Mouse (Mus musculus): ENCODE measurements at regions not wholly inside any gene's neighbourhood (a gene's known extent, or its start where the extent isn't known, plus 50 kb on each side); places are given as distances from the start of the nearest gene placed in this dataset.

DNA sequence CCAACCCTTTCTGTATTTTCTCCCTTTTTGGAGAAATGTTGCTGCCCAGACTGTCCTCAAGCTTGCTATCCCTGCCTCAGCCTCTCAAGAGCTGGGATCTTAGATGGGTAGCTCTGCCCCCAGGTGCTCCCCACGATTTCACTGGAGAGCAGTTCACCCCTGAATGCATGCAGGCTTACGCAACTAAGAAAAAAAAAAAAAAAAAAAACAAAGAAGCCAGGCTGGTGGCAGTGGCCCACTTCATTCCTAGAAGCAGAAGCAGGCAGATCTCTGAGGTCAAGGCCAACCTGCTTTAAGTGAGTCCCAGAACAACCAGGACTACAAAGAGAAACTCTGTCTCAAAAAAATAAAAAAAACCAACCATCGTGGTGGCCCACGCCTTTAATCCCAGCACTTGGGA, 51.2 kb upstream of the Fbxo11 start:
- no peaks in the 10 kb centered on the region for H3K27me3 ChIP-seq (ENCODE audit: control insufficient read depth, insufficient read depth, low read length)
- 87% methylated on average over 4 of the region's 4 CpGs for WGBS
- no peaks in the 10 kb centered on the region for H3K9me3 ChIP-seq (ENCODE audit: control insufficient read depth, low read length)
- H3K4me3 ChIP-seq (ENCODE audit: low read depth, low read length), result no peak overlapping the region
- H3K4me2 ChIP-seq (ENCODE audit: low read depth), result no peak overlapping the region
- no peak for ATAC-seq (ENCODE audit: insufficient read depth, low FRiP score, low TSS enrichment)
- no peak overlapping the region for H3K9ac ChIP-seq (ENCODE audit: low read length)
- no peak for DNase-seq (ENCODE audit: low spot score)
- no peaks in the 10 kb centered on the region for H3K4me1 ChIP-seq (ENCODE audit: control insufficient read depth, insufficient read depth, low read length)
- no peaks in the 10 kb centered on the region for H3K36me3 ChIP-seq (ENCODE audit: control insufficient read depth, insufficient read depth, low read length)
- no peak overlapping the region for H3K27ac ChIP-seq (ENCODE audit: low read depth, low read length)

DNA sequence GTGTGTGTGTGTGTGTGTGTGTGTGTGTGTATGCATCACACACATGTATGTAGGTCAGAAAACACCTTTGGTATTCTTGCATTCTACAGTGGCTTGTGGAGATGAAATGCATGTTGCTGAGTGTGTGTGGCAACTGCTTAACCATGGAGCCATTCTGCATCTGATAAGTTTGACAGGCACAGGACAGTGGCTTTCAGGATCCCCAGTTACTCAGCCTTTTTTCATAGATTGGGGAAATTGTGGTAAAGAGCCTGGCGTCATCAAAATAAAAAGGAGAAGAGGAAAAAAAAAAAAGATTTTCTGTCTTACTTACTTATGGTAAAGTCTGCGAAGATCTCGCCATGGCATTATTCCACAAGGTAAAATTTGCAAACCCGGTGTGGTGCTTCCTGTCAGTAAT, 53.6 kb upstream of the Fbxo11 start:
- Histone ChIP-seq H3K9me3 (ENCODE audit: control insufficient read depth, low read length) (no peaks in the 10 kb centered on the region), H3K4me2 (ENCODE audit: low read depth) (no peak overlapping the region), H3K36me3 (ENCODE audit: control insufficient read depth, insufficient read depth, low read length) (no peaks in the 10 kb centered on the region), H3K9ac (ENCODE audit: low read length) (no peak overlapping the region), H3K27me3 (ENCODE audit: control insufficient read depth, insufficient read depth, low read length) (no peaks in the 10 kb centered on the region), H3K4me1 (ENCODE audit: control insufficient read depth, insufficient read depth, low read length) (no peaks in the 10 kb centered on the region), H3K4me3 (ENCODE audit: low read depth, low read length) (no peak overlapping the region), H3K27ac (ENCODE audit: low read depth, low read length) (no peak overlapping the region)
- ATAC-seq (ENCODE audit: insufficient read depth, low FRiP score, low TSS enrichment) (no peak), DNase-seq (ENCODE audit: low spot score) (no peak)
- WGBS, result 92% methylated on average over 4 of the region's 4 CpGs

- DNase-seq (ENCODE audit: low spot score) (no peak), ATAC-seq (ENCODE audit: insufficient read depth, low FRiP score, low TSS enrichment) (no peak)
- Histone ChIP-seq H3K27me3 (ENCODE audit: control insufficient read depth, insufficient read depth, low read length) (no peaks in the 10 kb centered on the region), H3K36me3 (ENCODE audit: control insufficient read depth, insufficient read depth, low read length) (no peaks in the 10 kb centered on the region), H3K9me3 (ENCODE audit: control insufficient read depth, low read length) (no peaks in the 10 kb centered on the region), H3K9ac (ENCODE audit: low read length) (no peak overlapping the region), H3K4me2 (ENCODE audit: low read depth) (no peak overlapping the region), H3K4me3 (ENCODE audit: low read depth, low read length) (no peak overlapping the region), H3K4me1 (ENCODE audit: control insufficient read depth, insufficient read depth, low read length) (no peaks in the 10 kb centered on the region), H3K27ac (ENCODE audit: low read depth, low read length) (no peak overlapping the region)
- WGBS, result 92% methylated on average over 3 of the region's 3 CpGs
Measured at GRCm38 (mm10) chr17:88123711-88124110, 58.6 kb upstream of the Fbxo11 start.

DNA sequence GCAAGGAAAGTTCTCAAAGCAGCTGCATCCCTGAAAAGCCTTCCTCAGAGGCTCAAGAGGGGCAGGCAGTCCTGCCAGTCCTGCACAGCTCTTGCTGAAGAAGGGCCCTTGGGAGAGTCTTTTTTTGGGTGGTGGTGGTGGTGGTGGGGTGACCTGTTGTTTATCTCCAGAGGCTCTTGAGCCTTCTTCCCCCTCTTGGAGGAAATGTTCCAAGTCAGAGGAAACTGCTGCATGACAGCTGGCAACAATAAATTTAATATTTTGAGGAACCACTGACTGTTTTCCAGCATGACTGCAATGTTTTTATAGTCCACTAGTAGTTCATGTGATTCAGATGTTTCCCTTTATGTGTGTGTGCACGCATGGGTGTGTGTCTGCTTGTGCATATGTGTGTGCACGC, 62.0 kb upstream of the Fbxo11 start:
- H3K27ac ChIP-seq (ENCODE audit: low read depth, low read length), result no peak overlapping the region
- H3K4me3 ChIP-seq (ENCODE audit: low read depth, low read length), result no peak overlapping the region
- H3K27me3 ChIP-seq (ENCODE audit: control insufficient read depth, insufficient read depth, low read length), result no peaks in the 10 kb centered on the region
- ATAC-seq (ENCODE audit: insufficient read depth, low FRiP score, low TSS enrichment), result no peak
- H3K4me2 ChIP-seq (ENCODE audit: low read depth), result no peak overlapping the region
- WGBS, result 97% methylated on average over 2 of the region's 2 CpGs
- no peak overlapping the region for H3K9ac ChIP-seq (ENCODE audit: low read length)
- H3K9me3 ChIP-seq (ENCODE audit: control insufficient read depth, low read length), result no peaks in the 10 kb centered on the region
- H3K4me1 ChIP-seq (ENCODE audit: control insufficient read depth, insufficient read depth, low read length), result no peaks in the 10 kb centered on the region
- no peaks in the 10 kb centered on the region for H3K36me3 ChIP-seq (ENCODE audit: control insufficient read depth, insufficient read depth, low read length)
- DNase-seq (ENCODE audit: low spot score), result no peak

DNA sequence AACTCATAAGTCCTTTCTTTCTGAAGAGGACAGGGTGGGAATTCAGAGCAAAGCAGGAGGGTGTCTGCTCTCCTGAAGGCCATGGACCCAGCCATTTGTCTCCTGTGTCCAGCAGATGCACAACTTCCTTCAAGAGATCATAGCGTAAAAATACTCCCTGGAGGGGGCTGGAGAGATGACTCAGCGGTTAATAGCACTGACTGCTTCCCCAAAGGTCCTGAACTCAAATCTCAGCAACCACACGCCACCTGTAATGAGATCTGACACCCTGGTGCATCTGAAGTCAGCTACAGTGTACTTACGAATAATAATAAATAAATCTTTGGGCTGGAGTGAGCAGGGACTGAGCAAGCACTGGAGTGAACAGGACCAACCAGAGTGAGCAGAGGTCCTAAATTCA, 66.2 kb upstream of the Fbxo11 start:
- no peaks in the 10 kb centered on the region for H3K4me1 ChIP-seq (ENCODE audit: control insufficient read depth, insufficient read depth, low read length)
- no peak overlapping the region for H3K4me3 ChIP-seq (ENCODE audit: low read depth, low read length)
- no peak for ATAC-seq (ENCODE audit: insufficient read depth, low FRiP score, low TSS enrichment)
- H3K9ac ChIP-seq (ENCODE audit: low read length), result no peak overlapping the region
- H3K36me3 ChIP-seq (ENCODE audit: control insufficient read depth, insufficient read depth, low read length), result no peaks in the 10 kb centered on the region
- H3K27ac ChIP-seq (ENCODE audit: low read depth, low read length), result no peak overlapping the region
- DNase-seq (ENCODE audit: low spot score), result no peak
- no peaks in the 10 kb centered on the region for H3K9me3 ChIP-seq (ENCODE audit: control insufficient read depth, low read length)
- 66% methylated on average over 4 of the region's 4 CpGs for WGBS
- H3K27me3 ChIP-seq (ENCODE audit: control insufficient read depth, insufficient read depth, low read length), result no peaks in the 10 kb centered on the region
- no peak overlapping the region for H3K4me2 ChIP-seq (ENCODE audit: low read depth)

GRCm38 (mm10) chr17:88131980-88132379, 66.9 kb upstream of the Fbxo11 start:
- Histone ChIP-seq H3K4me1 (ENCODE audit: control insufficient read depth, insufficient read depth, low read length) (no peaks in the 10 kb centered on the region), H3K9ac (ENCODE audit: low read length) (no peak overlapping the region), H3K9me3 (ENCODE audit: control insufficient read depth, low read length) (no peaks in the 10 kb centered on the region), H3K4me2 (ENCODE audit: low read depth) (no peak overlapping the region), H3K27me3 (ENCODE audit: control insufficient read depth, insufficient read depth, low read length) (no peaks in the 10 kb centered on the region), H3K4me3 (ENCODE audit: low read depth, low read length) (no peak overlapping the region), H3K27ac (ENCODE audit: low read depth, low read length) (no peak overlapping the region), H3K36me3 (ENCODE audit: control insufficient read depth, insufficient read depth, low read length) (no peaks in the 10 kb centered on the region)
- 89% methylated on average over 5 of the region's 5 CpGs for WGBS
- no peak for DNase-seq (ENCODE audit: low spot score)
- ATAC-seq (ENCODE audit: insufficient read depth, low FRiP score, low TSS enrichment), result no peak

GRCm38 (mm10) chr17:88132601-88133346, 67.7 kb upstream of the Fbxo11 start:
- H3K4me3 ChIP-seq (ENCODE audit: low read depth, low read length), result no peak overlapping the region
- no peak overlapping the region for H3K4me2 ChIP-seq (ENCODE audit: low read depth)
- no peaks in the 10 kb centered on the region for H3K4me1 ChIP-seq (ENCODE audit: control insufficient read depth, insufficient read depth, low read length)
- WGBS, result 73% methylated on average over 23 of the region's 23 CpGs
- ATAC-seq (ENCODE audit: insufficient read depth, low FRiP score, low TSS enrichment) (no peak), DNase-seq (ENCODE audit: low spot score) (no peak)
- no peak overlapping the region for H3K27ac ChIP-seq (ENCODE audit: low read depth, low read length)
- H3K36me3 ChIP-seq (ENCODE audit: control insufficient read depth, insufficient read depth, low read length), result no peaks in the 10 kb centered on the region
- H3K9ac ChIP-seq (ENCODE audit: low read length), result no peak overlapping the region
- no peaks in the 10 kb centered on the region for H3K9me3 ChIP-seq (ENCODE audit: control insufficient read depth, low read length)
- H3K27me3 ChIP-seq (ENCODE audit: control insufficient read depth, insufficient read depth, low read length), result no peaks in the 10 kb centered on the region

GRCm38 (mm10) chr17:88134546-88134945, 69.5 kb upstream of the Fbxo11 start:
- no peaks in the 10 kb centered on the region for H3K4me1 ChIP-seq (ENCODE audit: control insufficient read depth, insufficient read depth, low read length)
- H3K9ac ChIP-seq (ENCODE audit: low read length), result no peak overlapping the region
- ATAC-seq (ENCODE audit: insufficient read depth, low FRiP score, low TSS enrichment) (no peak), DNase-seq (ENCODE audit: low spot score) (no peak)
- no peaks in the 10 kb centered on the region for H3K9me3 ChIP-seq (ENCODE audit: control insufficient read depth, low read length)
- H3K27ac ChIP-seq (ENCODE audit: low read depth, low read length), result no peak overlapping the region
- no peaks in the 10 kb centered on the region for H3K27me3 ChIP-seq (ENCODE audit: control insufficient read depth, insufficient read depth, low read length)
- H3K36me3 ChIP-seq (ENCODE audit: control insufficient read depth, insufficient read depth, low read length), result no peaks in the 10 kb centered on the region
- 88% methylated on average over 2 of the region's 2 CpGs for WGBS
- no peak overlapping the region for H3K4me2 ChIP-seq (ENCODE audit: low read depth)
- H3K4me3 ChIP-seq (ENCODE audit: low read depth, low read length), result no peak overlapping the region

GRCm38 (mm10) chr17:88141538-88141937, 76.4 kb upstream of the Fbxo11 start:
- H3K9ac ChIP-seq (ENCODE audit: low read length), result no peak overlapping the region
- no peaks in the 10 kb centered on the region for H3K9me3 ChIP-seq (ENCODE audit: control insufficient read depth, low read length)
- no peaks in the 10 kb centered on the region for H3K27me3 ChIP-seq (ENCODE audit: control insufficient read depth, insufficient read depth, low read length)
- ATAC-seq (ENCODE audit: insufficient read depth, low FRiP score, low TSS enrichment), result no peak
- H3K36me3 ChIP-seq (ENCODE audit: control insufficient read depth, insufficient read depth, low read length), result no peaks in the 10 kb centered on the region
- no peak overlapping the region for H3K4me3 ChIP-seq (ENCODE audit: low read depth, low read length)
- WGBS, result 35% methylated on average over 12 of the region's 12 CpGs
- no peak overlapping the region for H3K27ac ChIP-seq (ENCODE audit: low read depth, low read length)
- H3K4me2 ChIP-seq (ENCODE audit: low read depth), result no peak overlapping the region
- no peak for DNase-seq (ENCODE audit: low spot score)
- H3K4me1 ChIP-seq (ENCODE audit: control insufficient read depth, insufficient read depth, low read length), result no peaks in the 10 kb centered on the region
